Mouse (Mus musculus) lung, embryonic 16.5 days (tissue): ENCODE data around the gene Zfp62. TPM values are rescaled to one million over a fixed set of nuclear protein-coding genes. Genes with fewer than 3 reads are reported as not detected.
A peak's percentile ranks its signal among the peaks of the same experiment; 100 is the strongest.
"Not testable (repeated sequence)": the region's sequence is repeated elsewhere in the genome, so short reads cannot be mapped to it uniquely, and the experiment has no call there.

Experiments
- ATAC-seq: fragments of 200-750 bp; cut with Nextera tagmentation; 2 replicates; pipeline ENCODE4 v1.8.0; 2017; ENCODE audit warnings: low read depth, mild to moderate bottlenecking, moderate library complexity
- H3K27ac ChIP-seq: fragments of 300-500 bp; sonication (generic); 2 replicates; pipeline ENCODE4 v1.5.1; 2014; ENCODE audit warnings: mild to moderate bottlenecking, control low read depth, low read length
- H3K27me3 ChIP-seq: fragments of 300-500 bp; sonication (generic); 2 replicates; pipeline ENCODE4 v1.6.1; 2014; ENCODE audit warnings: low read depth, low read length, mixed read lengths; ENCODE audit not compliant: control insufficient read depth, insufficient read depth
- H3K36me3 ChIP-seq: fragments of 300-500 bp; sonication (generic); 2 replicates; pipeline ENCODE4 v1.6.1; 2014; ENCODE audit warnings: low read length; ENCODE audit not compliant: control insufficient read depth, insufficient read depth
- H3K4me1 ChIP-seq: fragments of 300-500 bp; sonication (generic); replicated peaks from 2 replicates; pipeline ENCODE4 v1.6.1; 2014; ENCODE audit warnings: low read length, mixed read lengths; ENCODE audit not compliant: control insufficient read depth, insufficient read depth
- H3K4me2 ChIP-seq: fragments of 300-500 bp; sonication (generic); 2 replicates; pipeline ENCODE4 v1.6.1; 2014; ENCODE audit warnings: low read depth, low read length, control low read depth
- H3K4me3 ChIP-seq: fragments of 300-500 bp; sonication (generic); 2 replicates; pipeline ENCODE4 v1.5.1; 2014; ENCODE audit warnings: mild to moderate bottlenecking, low read length, control low read depth
- H3K9ac ChIP-seq: fragments of 300-500 bp; sonication (generic); 2 replicates; pipeline ENCODE4 v1.6.1; 2014; ENCODE audit warnings: low read length, control low read depth
- H3K9me3 ChIP-seq: fragments of 300-500 bp; sonication (generic); 2 replicates; pipeline ENCODE4 v1.6.1; 2016; ENCODE audit warnings: low read length; ENCODE audit not compliant: control insufficient read depth
- WGBS: fragments of 180-500 bp; shearing (Covaris S2); extraction: QIAGEN DNeasy Blood & Tissue Kit; methylation state at CpG from one replicate; pipeline ENCODE4 v1.1.7; 2014; 5-methylcytosine and 5-hydroxymethylcytosine counted together
- polyA plus RNA-seq: library from polyadenylated mRNA; unstranded; fragments of >200 nt; fragmentation: Nextera tagmentation; extraction: Ambion mirVana; gene quantifications from 2 replicates; pipeline ENCODE4 v1.2.1, GENCODE M21; 2015

Gene Zfp62
- polyA plus RNA-seq = 35.8 and 38.2 TPM in 2 replicates

- H3K36me3 ChIP-seq = peaks cover 2% of the 10 kb centered on the region; the same call in 1 of the 2 replicates
- peak within 1 kb of the TSS; percentile 78 for H3K4me3 ChIP-seq
- H3K4me1 ChIP-seq = peaks cover 17% of the 10 kb centered on the region
- H3K27me3 ChIP-seq = no peaks in the 10 kb centered on the region
- H3K4me2 ChIP-seq = peak within 1 kb of the TSS; percentile 76
- peak; percentile 94 for ATAC-seq
- WGBS = under 1% methylated on average over 43 of the region's 47 CpGs
- peak within 1 kb of the TSS; percentile 100 for H3K27ac ChIP-seq
- no peaks in the 10 kb centered on the region for H3K9me3 ChIP-seq
- peak within 1 kb of the TSS; percentile 99 for H3K9ac ChIP-seq
These were observed at the start of gene Zfp62 for GRCm38 (mm10) chr11:49203129-49203768. Gene Zfp62, plus strand, starts transcription at chr11:49203292.

DNA sequence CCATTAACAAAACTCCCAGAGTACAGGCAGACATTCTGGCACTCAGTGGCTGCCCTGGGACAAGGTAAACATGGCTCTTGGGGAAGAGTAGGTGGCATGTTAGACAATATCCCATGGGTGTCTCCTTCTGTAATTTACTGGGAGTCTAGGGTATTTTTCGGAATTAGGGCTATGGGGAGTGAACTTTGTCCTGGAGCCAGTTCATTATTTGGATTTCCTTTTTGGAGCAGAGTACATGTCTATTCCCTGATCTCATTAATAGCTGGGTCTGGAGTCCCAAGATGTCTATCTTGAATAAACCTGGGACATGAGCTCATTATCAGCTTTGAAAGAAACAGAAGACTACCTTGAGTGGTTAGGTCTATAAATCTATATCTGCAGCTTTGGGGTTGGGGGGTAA lies 49.0 kb upstream of the Zfp62 start, which contains the start of gene Olfr1394:
Gene Olfr1394 (plus strand): TSS at position 301 of the 400 bp plus-strand sequence.
- Histone ChIP-seq H3K9ac (no peak within 1 kb of the TSS), H3K4me1 (no peaks in the 10 kb centered on the region), H3K4me3 (no peak within 1 kb of the TSS), H3K36me3 (no peaks in the 10 kb centered on the region), H3K4me2 (no peak within 1 kb of the TSS), H3K27ac (no peak within 1 kb of the TSS), H3K9me3 (no peaks in the 10 kb centered on the region), H3K27me3 (no peaks in the 10 kb centered on the region)
- ATAC-seq = no peak
- 71% methylated on average over 1 of the region's 1 CpGs for WGBS

DNA sequence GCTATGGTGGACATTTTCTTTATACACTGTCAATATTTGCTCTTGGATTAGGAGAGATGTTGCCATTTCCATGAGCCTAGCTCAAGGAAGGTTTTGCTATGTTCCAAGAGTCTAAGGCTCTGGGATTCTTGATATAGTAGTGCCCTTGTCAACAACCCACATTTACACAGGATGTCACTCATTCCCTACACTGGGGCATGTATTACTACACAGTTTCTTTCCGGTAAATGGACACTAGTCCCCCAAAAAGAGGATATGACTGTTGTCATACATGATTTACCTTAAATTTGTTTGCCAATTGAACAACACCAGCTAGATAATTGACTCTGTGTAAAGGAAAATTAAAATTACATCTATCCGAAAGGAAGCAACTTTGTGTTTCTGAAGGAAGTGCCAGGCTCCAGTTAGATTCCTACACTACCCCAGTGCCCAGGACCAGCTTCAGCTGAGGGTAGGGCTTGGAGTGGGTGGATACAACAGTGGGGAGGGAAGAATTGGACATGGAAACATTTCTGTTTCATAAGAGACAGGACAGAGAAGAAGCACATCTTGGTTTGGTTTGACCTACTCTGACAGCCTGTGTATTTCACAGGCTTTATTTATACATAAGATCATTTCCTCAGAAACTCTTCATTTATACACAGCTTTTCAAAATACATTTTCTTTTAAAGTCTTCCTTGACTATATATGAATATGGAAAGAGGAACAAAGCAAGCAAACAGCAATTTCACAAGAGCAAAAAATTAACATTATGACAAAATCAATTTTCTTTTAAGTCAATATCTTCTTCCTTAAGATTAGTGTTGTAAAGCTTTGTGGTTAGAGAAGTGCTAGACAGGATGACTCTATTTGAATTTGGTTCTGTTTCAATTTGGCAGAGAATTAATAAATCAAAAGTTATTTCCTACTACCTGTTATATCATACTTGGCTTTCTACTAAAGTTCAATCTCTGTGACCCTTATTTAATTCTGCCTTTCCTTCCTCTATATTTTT lies 46.0 kb upstream of the Zfp62 start:
- no peak overlapping the region for H3K27ac ChIP-seq
- H3K4me2 ChIP-seq = no peak overlapping the region
- H3K27me3 ChIP-seq = no peaks in the 10 kb centered on the region
- no peak for ATAC-seq
- H3K9me3 ChIP-seq = no peaks in the 10 kb centered on the region
- no peak overlapping the region for H3K9ac ChIP-seq
- no peaks in the 10 kb centered on the region for H3K36me3 ChIP-seq
- WGBS = 78% methylated on average over 2 of the region's 2 CpGs
- no peak overlapping the region for H3K4me3 ChIP-seq
- no peaks in the 10 kb centered on the region for H3K4me1 ChIP-seq

DNA sequence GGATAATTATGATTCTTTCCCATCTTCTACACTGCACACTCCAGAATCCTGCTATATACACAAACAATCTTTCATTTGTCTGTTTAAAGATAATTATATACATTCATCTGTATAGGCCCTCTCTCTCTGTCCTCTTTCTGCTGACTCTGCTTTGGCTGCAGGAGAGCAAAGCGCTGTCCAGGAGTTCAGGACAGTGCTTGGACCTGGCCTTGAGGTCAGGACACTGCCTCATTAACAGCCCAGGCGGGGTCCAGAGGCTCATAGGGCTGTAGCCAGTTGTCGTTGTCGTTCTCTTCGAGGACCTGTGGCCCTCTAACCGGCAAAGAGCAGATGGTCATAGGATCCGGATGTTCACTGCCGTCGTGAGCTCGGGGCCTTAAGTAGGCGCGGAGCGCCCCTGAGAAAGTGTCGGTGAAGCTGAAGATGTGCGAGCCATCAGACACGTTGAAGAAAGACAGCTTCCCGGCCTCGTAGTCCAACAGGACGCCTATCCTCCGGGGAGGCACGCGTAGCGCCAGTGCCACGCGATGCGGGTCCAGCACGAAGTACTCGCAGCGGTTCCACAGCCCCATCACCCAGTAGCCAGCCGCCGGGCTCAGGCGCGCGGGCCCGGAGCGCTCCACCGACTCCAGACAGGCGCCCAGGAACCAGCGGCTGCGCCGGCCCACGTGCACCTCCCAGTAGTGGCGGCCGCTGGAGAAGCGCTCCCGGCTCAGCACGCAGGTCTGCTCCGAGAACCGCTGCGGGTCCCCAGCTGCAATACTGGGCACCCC lies 34.1 kb upstream of the Zfp62 start:
- Histone ChIP-seq H3K36me3 (no peaks in the 10 kb centered on the region), H3K4me2 (peak overlapping the region; percentile 49), H3K4me1 (0 out of 2 replicates have a peak, but pooled peaks cover 2% of the 10 kb centered on the region), H3K4me3 (peak overlapping the region; percentile 27), H3K9me3 (peaks cover 6% of the 10 kb centered on the region), H3K27ac (no peak overlapping the region), H3K9ac (no peak overlapping the region), H3K27me3 (peaks cover 13% of the 10 kb centered on the region)
- WGBS = 4% methylated on average over 50 of the region's 50 CpGs
- no peak for ATAC-seq

DNA sequence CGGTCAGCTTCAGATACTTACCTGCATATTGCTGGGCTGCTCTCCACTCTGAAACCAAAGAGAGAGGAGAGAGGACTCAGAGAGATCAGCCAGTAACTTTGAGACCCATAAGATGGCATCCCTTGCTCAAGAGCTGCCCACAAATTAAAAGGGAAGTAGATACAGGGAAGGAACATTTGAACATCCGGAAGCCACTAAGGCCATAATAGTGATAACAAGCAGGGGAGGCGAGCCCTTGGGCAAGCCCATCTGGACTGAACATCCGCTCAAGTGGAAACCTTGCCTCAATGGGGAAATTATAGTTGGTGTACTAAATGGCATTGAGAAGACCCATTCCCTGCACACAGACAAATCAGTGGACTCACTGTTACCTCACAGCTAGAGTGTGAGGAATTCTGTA lies 32.5 kb upstream of the Zfp62 start:
- Histone ChIP-seq H3K27ac (no peak overlapping the region), H3K9ac (no peak overlapping the region), H3K4me1 (0 out of 2 replicates have a peak, but pooled peaks cover 2% of the 10 kb centered on the region), H3K27me3 (peaks cover 13% of the 10 kb centered on the region), H3K4me2 (no peak overlapping the region), H3K4me3 (no peak overlapping the region), H3K36me3 (no peaks in the 10 kb centered on the region), H3K9me3 (peaks cover 6% of the 10 kb centered on the region)
- WGBS = 94% methylated on average over 4 of the region's 4 CpGs
- ATAC-seq = no peak

DNA sequence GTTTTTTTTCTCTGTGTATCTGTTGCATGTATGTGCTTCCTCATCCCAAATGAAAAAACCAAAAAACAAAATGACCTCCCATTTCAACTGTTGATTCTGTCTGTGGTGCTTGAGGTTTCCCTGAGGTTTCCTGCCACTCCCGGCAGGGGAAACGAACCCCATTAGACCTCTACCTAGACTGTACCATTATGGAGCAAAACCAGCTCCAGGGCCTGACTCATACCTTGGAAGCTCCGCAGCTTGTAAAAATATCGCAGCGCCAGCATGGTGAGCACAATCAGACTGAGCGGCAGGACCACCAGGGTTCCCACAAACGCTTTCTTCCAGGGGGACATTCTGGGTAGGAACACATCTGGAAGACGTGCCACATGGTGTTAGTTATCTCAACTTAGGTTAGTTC lies 27.7 kb upstream of the Zfp62 start:
- H3K4me1 ChIP-seq = no peaks in the 10 kb centered on the region
- H3K27ac ChIP-seq = no peak overlapping the region
- H3K4me3 ChIP-seq = no peak overlapping the region
- 84% methylated on average over 8 of the region's 8 CpGs for WGBS
- H3K36me3 ChIP-seq = no peaks in the 10 kb centered on the region
- H3K9ac ChIP-seq = no peak overlapping the region
- no peak for ATAC-seq
- no peaks in the 10 kb centered on the region for H3K27me3 ChIP-seq
- H3K9me3 ChIP-seq = no peaks in the 10 kb centered on the region
- no peak overlapping the region for H3K4me2 ChIP-seq

DNA sequence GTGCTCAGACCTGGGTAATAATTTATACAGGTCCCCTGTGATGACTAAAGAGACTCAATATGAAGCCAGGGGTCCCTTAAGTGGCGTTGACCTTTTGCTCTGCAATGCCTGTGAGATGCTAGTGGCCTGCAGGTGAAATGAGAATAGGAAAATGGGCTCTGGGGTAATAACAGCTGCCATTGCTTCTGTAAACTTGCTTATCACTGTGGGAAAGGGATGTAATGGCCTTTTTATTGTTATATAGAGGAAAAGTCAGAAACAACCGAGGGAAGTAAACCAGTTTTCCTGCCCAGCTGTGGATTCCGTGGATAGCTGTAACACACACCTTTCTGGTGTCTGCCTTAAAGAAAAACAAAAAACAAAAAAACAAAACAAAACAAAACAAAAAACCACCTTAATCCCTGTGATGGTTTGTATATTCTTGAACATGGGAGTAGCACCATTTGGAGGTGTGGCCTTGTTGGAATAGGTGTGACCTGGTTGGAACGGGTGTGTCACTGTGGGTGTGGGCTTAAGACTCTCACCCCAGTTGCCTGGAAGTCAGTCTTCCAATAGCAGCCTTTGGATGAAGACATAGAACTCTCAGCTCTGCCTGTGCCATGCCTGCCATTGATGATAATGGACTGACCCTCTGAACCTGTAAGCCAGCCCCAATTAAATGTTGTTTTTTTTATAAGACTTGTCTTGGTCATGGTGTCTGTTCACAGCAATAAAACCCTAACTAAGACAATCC lies 26.9 kb upstream of the Zfp62 start:
- ATAC-seq, H3K9me3 ChIP-seq, H3K36me3 ChIP-seq, H3K9ac ChIP-seq, H3K4me2 ChIP-seq, H3K4me3 ChIP-seq, H3K4me1 ChIP-seq, H3K27ac ChIP-seq, H3K27me3 ChIP-seq: not testable (repeated sequence)
- WGBS = 70% methylated on average over 4 of the region's 4 CpGs

DNA sequence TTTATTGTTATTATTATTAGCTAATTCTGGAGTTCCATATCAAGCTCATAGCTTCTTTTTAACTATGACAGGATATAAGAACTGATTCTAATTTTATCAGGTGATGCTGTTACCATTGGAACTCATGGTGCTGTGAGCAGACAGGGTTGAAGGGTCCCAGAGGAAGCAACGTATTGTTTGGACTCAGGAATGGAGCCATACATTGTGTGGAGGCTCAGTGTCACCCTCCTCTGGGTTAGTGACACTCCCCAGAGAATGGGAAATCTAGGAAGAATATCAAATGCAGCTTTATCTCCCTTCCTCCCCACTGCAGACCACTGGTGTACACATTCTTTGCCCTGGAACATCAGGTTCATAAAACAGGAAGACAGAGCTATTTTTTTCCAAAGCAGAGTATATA lies 19.9 kb upstream of the Zfp62 start:
- Histone ChIP-seq H3K27ac (no peak overlapping the region), H3K9ac (no peak overlapping the region), H3K4me1 (no peaks in the 10 kb centered on the region; the same call in 1 of the 2 replicates), H3K4me2 (no peak overlapping the region), H3K4me3 (no peak overlapping the region), H3K27me3 (no peaks in the 10 kb centered on the region), H3K9me3 (no peaks in the 10 kb centered on the region), H3K36me3 (no peaks in the 10 kb centered on the region)
- no peak for ATAC-seq
- WGBS = 36% methylated on average over 1 of the region's 1 CpGs
